Comparison of ENCODE assay signal across 11 mouse cellular contexts in the genomic region with DNA sequence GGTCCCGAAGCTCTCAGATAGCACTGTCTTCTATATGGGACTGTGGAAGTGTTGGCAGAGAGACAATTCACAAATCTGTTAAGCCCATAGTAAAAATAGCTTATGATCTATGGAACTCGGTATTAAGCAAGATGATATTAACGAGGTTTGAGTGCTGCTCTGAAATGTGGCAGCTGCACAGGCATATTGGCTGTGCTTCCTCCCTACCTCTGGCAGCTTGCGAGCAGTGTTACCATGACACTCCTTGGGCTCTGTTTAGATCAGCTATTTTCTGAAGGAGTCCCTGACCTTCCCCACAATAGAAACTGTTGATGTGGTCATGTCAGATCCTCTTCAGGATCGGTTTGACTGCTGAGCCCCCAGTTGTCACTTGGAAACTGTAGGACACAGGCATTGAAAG.
DNase-seq lines count a peak whose midpoint lies in the region; ATAC-seq and TF ChIP-seq lines count a peak whose summit lies in the region.
"Had no signal": no experiment of that assay in that cellular context is flagged by ENCODE, and none has a peak within 500 bp of the region (broad histone marks: within the 10 kb centered on the region; RNA-seq: fewer than 3 reads in every experiment).

No protein-coding gene starts in this region.

- H3ac ChIP-seq in myocyte (ENCODE audit: control insufficient read depth, insufficient read length), result no peak overlapping the region

- H3K27ac ChIP-seq in forebrain, embryonic 15.5 days (replicated peaks), result 0 out of 2 replicates have a peak overlapping the region, but pooled peaks have one; percentile 16
- no peak overlapping the region for H3K27ac ChIP-seq in forebrain, embryonic 13.5 days
- peak overlapping the region; percentile 60 for H3K27ac ChIP-seq in lung, embryonic 15.5 days
- peak overlapping the region; percentile 65 for H3K27ac ChIP-seq in heart, embryonic 15.5 days
- H3K27ac ChIP-seq: embryonic facial prominence, embryonic 12.5 days had no signal

- H3K27me3 ChIP-seq in forebrain, embryonic 15.5 days, result no peaks in the 10 kb centered on the region
- no peaks in the 10 kb centered on the region for H3K27me3 ChIP-seq in forebrain, embryonic 13.5 days
- H3K27me3 ChIP-seq in lung, embryonic 15.5 days, result no peaks in the 10 kb centered on the region
- no peaks in the 10 kb centered on the region for H3K27me3 ChIP-seq in heart, embryonic 15.5 days
- no peaks in the 10 kb centered on the region for H3K27me3 ChIP-seq in myocyte (ENCODE audit: control insufficient read depth, insufficient read depth, insufficient read length)
- H3K27me3 ChIP-seq: embryonic facial prominence, embryonic 12.5 days had no signal

- H3K4me3 ChIP-seq in forebrain, embryonic 15.5 days, result no peak overlapping the region
- H3K4me3 ChIP-seq in forebrain, embryonic 13.5 days, result no peak overlapping the region
- no peak overlapping the region for H3K4me3 ChIP-seq in lung, embryonic 15.5 days
- no peak overlapping the region for H3K4me3 ChIP-seq in heart, embryonic 15.5 days
- no peak overlapping the region for H3K4me3 ChIP-seq in myocyte
- H3K4me3 ChIP-seq: embryonic facial prominence, embryonic 12.5 days had no signal

- no peaks in the 10 kb centered on the region for H3K36me3 ChIP-seq in forebrain, embryonic 15.5 days
- no peaks in the 10 kb centered on the region for H3K36me3 ChIP-seq in forebrain, embryonic 13.5 days (ENCODE audit: poor library complexity, severe bottlenecking)
- H3K36me3 ChIP-seq in lung, embryonic 15.5 days, result no peaks in the 10 kb centered on the region
- H3K36me3 ChIP-seq in heart, embryonic 15.5 days, result no peaks in the 10 kb centered on the region
- H3K36me3 ChIP-seq in myocyte (ENCODE audit: control insufficient read depth, insufficient read depth), result no peaks in the 10 kb centered on the region
- H3K36me3 ChIP-seq: embryonic facial prominence, embryonic 12.5 days had no signal

- no peak overlapping the region for H3K9ac ChIP-seq in forebrain, embryonic 15.5 days (replicated peaks)
- no peak overlapping the region for H3K9ac ChIP-seq in forebrain, embryonic 13.5 days
- no peak overlapping the region for H3K9ac ChIP-seq in lung, embryonic 15.5 days
- H3K9ac ChIP-seq in heart, embryonic 15.5 days, result no peak overlapping the region
- H3K9ac ChIP-seq: embryonic facial prominence, embryonic 12.5 days had no signal

- no peak for DNase-seq in lung, postnatal 25 days (ENCODE audit: low spot score)
- DNase-seq in kidney, postnatal 10 days, result no peak
- DNase-seq: kidney, postnatal 36 days; liver had no signal

- WGBS in forebrain, embryonic 15.5 days, result 59% methylated on average over 5 of the region's 5 CpGs
- WGBS in forebrain, embryonic 13.5 days, result 74% methylated on average over 5 of the region's 5 CpGs
- 44% methylated on average over 5 of the region's 5 CpGs for WGBS in lung, embryonic 15.5 days
- WGBS in heart, embryonic 15.5 days, result 23% methylated on average over 5 of the region's 5 CpGs

- H3K79me2 ChIP-seq in myocyte (ENCODE audit: control insufficient read depth, insufficient read depth), result peaks cover 3% of the 10 kb centered on the region

- no peak for TF ChIP-seq POLR2A in myocyte (IDR thresholded peaks at IDR 0.05; ENCODE audit: insufficient read length, low read depth)

- H3K4me2 ChIP-seq in forebrain, embryonic 15.5 days (replicated peaks), result no peak overlapping the region
- H3K4me2 ChIP-seq in forebrain, embryonic 13.5 days, result no peak overlapping the region
- H3K4me2 ChIP-seq in lung, embryonic 15.5 days, result no peak overlapping the region
- 0 out of 2 replicates have a peak overlapping the region, but pooled peaks have one; percentile 12 for H3K4me2 ChIP-seq in heart, embryonic 15.5 days
- H3K4me2 ChIP-seq in myocyte (ENCODE audit: low read depth), result peak overlapping the region; percentile 42
- H3K4me2 ChIP-seq: embryonic facial prominence, embryonic 12.5 days had no signal

- H3K4me1 ChIP-seq in forebrain, embryonic 15.5 days, result peaks cover 18% of the 10 kb centered on the region
- H3K4me1 ChIP-seq in forebrain, embryonic 13.5 days, result peaks cover 10% of the 10 kb centered on the region
- H3K4me1 ChIP-seq in lung, embryonic 15.5 days, result peaks cover 35% of the 10 kb centered on the region
- peaks cover 44% of the 10 kb centered on the region for H3K4me1 ChIP-seq in heart, embryonic 15.5 days (replicated peaks)

- no peak for ATAC-seq in forebrain, embryonic 15.5 days (replicated peaks)
- ATAC-seq in forebrain, embryonic 13.5 days, result no peak
- peak; percentile 91 for ATAC-seq in lung, embryonic 15.5 days (ENCODE audit: borderline replicate concordance, extremely low read depth, low FRiP score, low TSS enrichment)
- peak; percentile 72 for ATAC-seq in heart, embryonic 15.5 days (replicated peaks; ENCODE audit: insufficient number of reproducible peaks, insufficient read depth, low FRiP score, low read depth)
- ATAC-seq in erythroblast, adult 5-6 weeks (replicated peaks; ENCODE audit: low FRiP score, poor library complexity, severe bottlenecking), result no peak

- H3K9me3 ChIP-seq in forebrain, embryonic 15.5 days, result no peaks in the 10 kb centered on the region
- no peaks in the 10 kb centered on the region for H3K9me3 ChIP-seq in forebrain, embryonic 13.5 days (replicated peaks)
- H3K9me3 ChIP-seq in lung, embryonic 15.5 days, result no peaks in the 10 kb centered on the region
- no peaks in the 10 kb centered on the region for H3K9me3 ChIP-seq in heart, embryonic 15.5 days (replicated peaks)
- H3K9me3 ChIP-seq: embryonic facial prominence, embryonic 12.5 days had no signal

TF ChIP-seq in myocyte, 11 proteins besides CTCF, POLR2A, EP300 and RAD21:
- TF ChIP-seq SRF (IDR thresholded peaks at IDR 0.05; ENCODE audit: control insufficient read depth, insufficient read length, low read depth), result no peak
- no peak for TF ChIP-seq REST (IDR thresholded peaks at IDR 0.05; ENCODE audit: insufficient read depth, insufficient read length)
- TF ChIP-seq TCF3 (IDR thresholded peaks at IDR 0.05; ENCODE audit: insufficient read length, low read depth), result no peak
- TF ChIP-seq POLR2AphosphoS2 (IDR thresholded peaks at IDR 0.05; ENCODE audit: insufficient read length, low read depth), result no peak
- peak in 2 of 3 experiments; percentile 50 to 56 for TF ChIP-seq MYOG (IDR thresholded peaks at IDR 0.05; ENCODE audit: control insufficient read depth in 1 of 3, insufficient read depth in 1 of 3, insufficient read length in 2 of 3, low read depth in 2 of 3)
- TF ChIP-seq USF1 (IDR thresholded peaks at IDR 0.05; ENCODE audit: low read depth), result no peak
- TF ChIP-seq CEBPB (IDR thresholded peaks at IDR 0.05; ENCODE audit: insufficient read depth, poor library complexity, severe bottlenecking), result no peak
- peak in 1 of 3 experiments; percentile 83 for TF ChIP-seq MYOD1 (IDR thresholded peaks at IDR 0.05; ENCODE audit: control insufficient read depth in 1 of 3, insufficient read length in 2 of 3, low read depth in 2 of 3)
- TF ChIP-seq MAX (IDR thresholded peaks at IDR 0.05; ENCODE audit: low read depth), result no peak
- no peak for TF ChIP-seq TCF12 (IDR thresholded peaks at IDR 0.05; ENCODE audit: insufficient read depth, poor library complexity, severe bottlenecking)
- TF ChIP-seq E2F4 (IDR thresholded peaks at IDR 0.05; ENCODE audit: insufficient read depth), result no peak

Comparison
In these comparisons a context has a peak if more than half of its experiments do, and no peak if none do; other contexts are left out.
1. ATAC-seq: peak in lung, embryonic 15.5 days (single experiment) and heart, embryonic 15.5 days (single experiment); none in forebrain, embryonic 15.5 days (single experiment), forebrain, embryonic 13.5 days (single experiment) and erythroblast, adult 5-6 weeks (single experiment).
2. H3K4me2 ChIP-seq: peak in heart, embryonic 15.5 days (single experiment) and myocyte (single experiment); none in forebrain, embryonic 15.5 days (single experiment), forebrain, embryonic 13.5 days (single experiment) and lung, embryonic 15.5 days (single experiment).